Mouse (Mus musculus) embryonic fibroblast, embryonic 13.5 days (primary cell): Measurements from ENCODE around the gene Tpcn1.

Experiments used
- CTCF ChIP-seq: IDR thresholded peaks from 2 replicates; pipeline ENCODE4 v1.5.1; 2011; ENCODE audit warnings: mild to moderate bottlenecking, control low read depth, low read length, moderate library complexity, borderline replicate concordance; ENCODE audit not compliant: insufficient read depth
- POLR2A ChIP-seq: IDR thresholded peaks from 2 replicates; pipeline ENCODE4 v1.6.1; 2011; ENCODE audit warnings: low read depth, mild to moderate bottlenecking, control low read depth, low read length, moderate library complexity

- TF ChIP-seq POLR2A: no peak
- TF ChIP-seq CTCF: no peak
These were observed 42.7 kb upstream of the Tpcn1 start for GRCm38 (mm10) chr5:120631128-120631527.
